Mouse (Mus musculus) liver, embryonic 12.5 days (tissue): ENCODE data around the gene Kif13a. TPM values are rescaled to one million over a fixed set of nuclear protein-coding genes. Genes with fewer than 3 reads are reported as not detected.
A peak's percentile ranks its signal among the peaks of the same experiment; 100 is the strongest.

Experiments
- ATAC-seq: fragments of 200-750 bp; cut with Nextera tagmentation; 2 replicates; pipeline ENCODE4 v1.8.0; 2017; ENCODE audit warnings: moderate number of reproducible peaks, mild to moderate bottlenecking, moderate library complexity
- H3K27ac ChIP-seq: fragments of 300-500 bp; sonication (generic); 2 replicates; pipeline ENCODE4 v1.5.1; 2016; ENCODE audit warnings: mild to moderate bottlenecking
- H3K27me3 ChIP-seq: fragments of 300-500 bp; sonication (generic); replicated peaks from 2 replicates; pipeline ENCODE4 v1.6.1; 2016; ENCODE audit warnings: mild to moderate bottlenecking, moderate library complexity
- H3K36me3 ChIP-seq: fragments of 300-500 bp; sonication (generic); 2 replicates; pipeline ENCODE4 v1.6.1; 2016; ENCODE audit warnings: mild to moderate bottlenecking, moderate library complexity
- H3K4me1 ChIP-seq: fragments of 300-500 bp; sonication (generic); 2 replicates; pipeline ENCODE4 v1.6.1; 2016
- H3K4me2 ChIP-seq: fragments of 300-500 bp; sonication (generic); 2 replicates; pipeline ENCODE4 v1.6.1; 2016; ENCODE audit warnings: mild to moderate bottlenecking, moderate library complexity
- H3K4me3 ChIP-seq: fragments of 300-500 bp; sonication (generic); 2 replicates; pipeline ENCODE4 v1.5.1; 2016; ENCODE audit warnings: mild to moderate bottlenecking, moderate library complexity
- H3K9ac ChIP-seq: fragments of 300-500 bp; sonication (generic); 2 replicates; pipeline ENCODE4 v1.6.1; 2016; ENCODE audit warnings: mild to moderate bottlenecking, moderate library complexity
- H3K9me3 ChIP-seq: fragments of 300-500 bp; sonication (generic); replicated peaks from 2 replicates; pipeline ENCODE4 v1.6.1; 2016; ENCODE audit warnings: mild to moderate bottlenecking, moderate library complexity
- WGBS: fragments of 180-500 bp; shearing (Covaris S2); methylation state at CpG from one replicate; pipeline ENCODE4 v1.1.7; 2016; ENCODE audit not compliant: insufficient replicate concordance; 5-methylcytosine and 5-hydroxymethylcytosine counted together
- polyA plus RNA-seq: library from polyadenylated mRNA; unstranded; fragments of >200 nt; fragmentation: Nextera tagmentation; extraction: Ambion mirVana; gene quantifications from 2 replicates; pipeline ENCODE4 v1.2.1, GENCODE M21; 2016

The Kif13a gene
- polyA plus RNA-seq, 1 experiment from 2014 or later: 6.9 TPM

DNA sequence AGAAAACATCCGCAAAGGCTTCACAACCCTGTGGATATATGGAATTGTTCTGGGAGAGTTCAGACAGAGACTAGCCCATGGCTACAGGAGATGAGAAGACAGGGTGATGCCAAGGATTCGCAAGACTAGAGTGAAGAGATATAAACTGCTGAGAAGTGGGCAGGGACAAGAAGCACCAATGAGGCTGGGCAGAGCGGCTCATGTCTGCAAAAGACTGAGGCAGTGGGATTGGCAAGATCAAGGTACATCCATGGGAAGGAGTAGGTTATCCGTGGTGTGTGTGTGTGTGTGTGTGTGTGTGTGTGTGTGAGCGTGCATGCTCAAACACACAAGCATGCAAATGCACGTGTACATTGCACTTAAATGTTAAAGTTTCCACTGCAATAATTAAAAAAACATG is 49.4 kb downstream of the Kif13a start:
- H3K9me3 ChIP-seq: no peaks in the 10 kb centered on the region
- no peak for ATAC-seq
- no peak overlapping the region for H3K9ac ChIP-seq
- H3K27ac ChIP-seq: no peak overlapping the region
- H3K4me2 ChIP-seq: no peak overlapping the region
- H3K4me1 ChIP-seq: peaks cover 34% of the 10 kb centered on the region
- H3K36me3 ChIP-seq: no peaks in the 10 kb centered on the region
- H3K27me3 ChIP-seq: no peaks in the 10 kb centered on the region
- 75% methylated on average over 6 of the region's 6 CpGs for WGBS
- no peak overlapping the region for H3K4me3 ChIP-seq

DNA sequence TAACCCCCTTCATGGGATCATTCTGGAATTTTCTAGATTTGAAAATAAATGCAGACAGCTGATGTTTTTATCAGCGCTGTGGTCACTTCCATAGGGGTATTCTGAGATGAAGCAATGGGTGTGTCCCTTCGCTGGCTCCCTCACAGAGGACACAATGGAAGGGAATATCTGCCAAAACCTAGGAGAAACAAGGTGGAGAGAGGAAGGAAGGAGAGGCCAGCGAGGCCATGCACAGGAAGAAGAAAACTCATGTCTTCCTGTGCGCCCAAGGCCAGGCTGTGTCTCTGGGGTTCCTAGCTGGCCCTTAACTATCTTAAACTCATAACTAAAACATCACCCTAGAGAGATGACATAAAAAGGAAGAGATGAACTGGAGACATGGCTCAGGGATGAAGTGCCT is 52.6 kb downstream of the Kif13a start:
- Histone ChIP-seq H3K4me1 (peaks cover 35% of the 10 kb centered on the region; the same call in 1 of the 2 replicates), H3K9ac (no peak overlapping the region), H3K27ac (no peak overlapping the region), H3K36me3 (no peaks in the 10 kb centered on the region), H3K4me3 (no peak overlapping the region), H3K27me3 (no peaks in the 10 kb centered on the region), H3K9me3 (no peaks in the 10 kb centered on the region), H3K4me2 (no peak overlapping the region)
- ATAC-seq: no peak
- 46% methylated on average over 4 of the region's 4 CpGs for WGBS

DNA sequence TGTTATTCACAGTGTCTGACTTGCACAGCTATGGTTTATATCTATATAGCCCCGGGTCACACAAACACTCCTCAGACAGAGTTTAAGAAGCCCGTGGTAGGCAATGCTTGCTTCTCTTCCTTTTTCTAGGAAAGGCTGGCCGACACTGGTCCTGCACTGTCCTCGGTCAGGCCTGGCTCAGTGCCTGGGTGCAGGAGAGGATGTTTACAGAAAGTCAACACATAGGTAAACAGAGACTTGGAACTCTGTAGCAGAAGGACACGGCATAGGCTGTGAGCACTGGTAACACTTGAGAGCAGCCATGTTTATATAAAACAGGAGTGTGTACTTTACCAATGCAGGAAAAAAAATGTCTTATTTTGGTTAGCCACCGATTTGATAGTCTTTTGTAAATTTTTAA is 54.3 kb downstream of the Kif13a start:
- Histone ChIP-seq H3K27me3 (no peaks in the 10 kb centered on the region), H3K36me3 (no peaks in the 10 kb centered on the region), H3K27ac (no peak overlapping the region), H3K4me3 (no peak overlapping the region), H3K9ac (no peak overlapping the region), H3K4me1 (peaks cover 36% of the 10 kb centered on the region; the same call in 1 of the 2 replicates), H3K4me2 (no peak overlapping the region), H3K9me3 (no peaks in the 10 kb centered on the region)
- peak; percentile 79 for ATAC-seq
- WGBS: 47% methylated on average over 6 of the region's 6 CpGs

GRCm38 (mm10) chr13:46872732-46873131 is 56.9 kb downstream of the Kif13a start:
- no peak overlapping the region for H3K27ac ChIP-seq
- ATAC-seq: no peak
- WGBS: 78% methylated on average over 11 of the region's 11 CpGs
- H3K4me3 ChIP-seq: no peak overlapping the region
- no peaks in the 10 kb centered on the region for H3K27me3 ChIP-seq
- no peak overlapping the region for H3K9ac ChIP-seq
- H3K4me1 ChIP-seq: peaks cover 36% of the 10 kb centered on the region; the same call in 1 of the 2 replicates
- H3K9me3 ChIP-seq: no peaks in the 10 kb centered on the region
- H3K4me2 ChIP-seq: no peak overlapping the region
- no peaks in the 10 kb centered on the region for H3K36me3 ChIP-seq

GRCm38 (mm10) chr13:46872194-46872593 is 57.5 kb downstream of the Kif13a start:
- Histone ChIP-seq H3K4me3 (no peak overlapping the region), H3K27ac (no peak overlapping the region), H3K9ac (no peak overlapping the region), H3K4me2 (no peak overlapping the region), H3K4me1 (peaks cover 32% of the 10 kb centered on the region; the same call in 1 of the 2 replicates), H3K9me3 (no peaks in the 10 kb centered on the region), H3K36me3 (no peaks in the 10 kb centered on the region), H3K27me3 (no peaks in the 10 kb centered on the region)
- WGBS: 69% methylated on average over 6 of the region's 6 CpGs
- ATAC-seq: no peak

DNA sequence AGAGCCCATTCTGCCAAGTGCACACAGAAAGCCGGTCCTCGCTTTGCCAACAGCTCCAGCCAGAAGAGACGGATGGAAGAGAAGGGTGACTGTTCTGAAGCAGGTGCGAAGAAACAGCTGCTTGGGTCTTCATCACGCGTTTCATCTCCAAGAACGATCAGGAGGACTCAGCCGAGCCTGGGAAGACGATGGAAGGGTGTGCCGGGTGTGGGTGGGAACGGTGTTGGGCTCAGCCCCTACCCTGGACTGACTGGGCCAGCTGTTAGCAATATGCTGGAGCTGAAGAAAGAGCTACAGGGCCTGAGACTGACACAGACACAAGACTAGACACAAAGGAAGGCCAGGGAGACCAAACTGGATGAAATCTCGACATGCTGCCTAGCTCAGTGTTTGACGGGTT is 60.2 kb downstream of the Kif13a start:
- 84% methylated on average over 13 of the region's 13 CpGs for WGBS
- Histone ChIP-seq H3K27ac (no peak overlapping the region), H3K9me3 (no peaks in the 10 kb centered on the region), H3K4me3 (no peak overlapping the region), H3K9ac (no peak overlapping the region), H3K36me3 (no peaks in the 10 kb centered on the region), H3K27me3 (no peaks in the 10 kb centered on the region), H3K4me2 (no peak overlapping the region), H3K4me1 (peaks cover 17% of the 10 kb centered on the region; the same call in 1 of the 2 replicates)
- ATAC-seq: no peak

DNA sequence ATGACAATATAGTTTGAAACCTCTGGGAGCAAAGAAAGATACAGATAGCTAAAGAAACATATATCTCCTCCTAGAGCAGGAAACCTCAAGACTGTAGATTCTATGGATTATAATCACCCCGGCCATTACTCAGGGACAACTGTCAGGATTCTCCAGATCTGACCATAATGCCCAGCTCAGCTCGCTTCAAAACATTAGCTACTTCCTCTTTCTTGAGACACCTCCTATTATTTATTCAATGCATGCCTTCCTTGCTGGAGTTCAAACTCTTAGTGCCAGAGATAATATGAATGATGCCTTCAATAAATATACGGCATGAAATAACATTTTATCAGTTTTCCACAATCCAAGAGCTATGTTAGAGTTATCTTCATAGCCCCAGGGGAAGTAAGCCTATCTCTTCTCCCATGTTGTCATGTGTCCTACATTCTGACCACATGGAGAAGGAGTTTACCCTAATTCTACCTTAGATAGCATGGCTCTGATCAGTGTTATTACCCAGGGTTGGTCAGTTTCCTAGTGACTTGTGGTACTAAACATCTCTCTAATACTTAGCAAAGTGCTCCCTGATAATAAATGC is 66.4 kb downstream of the Kif13a start:
- ATAC-seq: 0 out of 2 replicates have a peak, but pooled peaks have one; percentile 30
- Histone ChIP-seq H3K27me3 (no peaks in the 10 kb centered on the region), H3K9me3 (no peaks in the 10 kb centered on the region), H3K36me3 (no peaks in the 10 kb centered on the region), H3K9ac (no peak overlapping the region), H3K4me2 (no peak overlapping the region), H3K27ac (no peak overlapping the region), H3K4me3 (no peak overlapping the region), H3K4me1 (peaks cover 32% of the 10 kb centered on the region)
- WGBS: 19% methylated on average over 3 of the region's 3 CpGs

- no peaks in the 10 kb centered on the region for H3K27me3 ChIP-seq
- H3K4me1 ChIP-seq: peaks cover 37% of the 10 kb centered on the region
- no peak overlapping the region for H3K4me2 ChIP-seq
- no peaks in the 10 kb centered on the region for H3K36me3 ChIP-seq
- H3K9ac ChIP-seq: no peak overlapping the region
- no peak overlapping the region for H3K4me3 ChIP-seq
- WGBS: 66% methylated on average over 2 of the region's 2 CpGs
- no peak overlapping the region for H3K27ac ChIP-seq
- no peak for ATAC-seq
- no peaks in the 10 kb centered on the region for H3K9me3 ChIP-seq
Observed at GRCm38 (mm10) chr13:46859876-46860275, 69.8 kb downstream of the Kif13a start.

- H3K27ac ChIP-seq: no peak overlapping the region
- no peaks in the 10 kb centered on the region for H3K36me3 ChIP-seq
- no peaks in the 10 kb centered on the region for H3K27me3 ChIP-seq
- WGBS: 32% methylated on average over 2 of the region's 2 CpGs
- no peak overlapping the region for H3K9ac ChIP-seq
- no peaks in the 10 kb centered on the region for H3K9me3 ChIP-seq
- ATAC-seq: no peak
- H3K4me1 ChIP-seq: peaks cover 34% of the 10 kb centered on the region
- H3K4me2 ChIP-seq: no peak overlapping the region
- no peak overlapping the region for H3K4me3 ChIP-seq
Observed at GRCm38 (mm10) chr13:46859173-46859572, 70.5 kb downstream of the Kif13a start.

- 69% methylated on average over 8 of the region's 8 CpGs for WGBS
- H3K4me2 ChIP-seq: no peak overlapping the region
- ATAC-seq: no peak
- no peaks in the 10 kb centered on the region for H3K36me3 ChIP-seq
- no peak overlapping the region for H3K9ac ChIP-seq
- peaks cover 30% of the 10 kb centered on the region for H3K4me1 ChIP-seq
- no peaks in the 10 kb centered on the region for H3K27me3 ChIP-seq
- no peak overlapping the region for H3K4me3 ChIP-seq
- H3K9me3 ChIP-seq: no peaks in the 10 kb centered on the region
- H3K27ac ChIP-seq: no peak overlapping the region
Observed at GRCm38 (mm10) chr13:46858835-46859152, 70.9 kb downstream of the Kif13a start.

GRCm38 (mm10) chr13:46858143-46858834 is 71.4 kb downstream of the Kif13a start:
- no peak for ATAC-seq
- H3K4me2 ChIP-seq: no peak overlapping the region
- no peak overlapping the region for H3K27ac ChIP-seq
- no peaks in the 10 kb centered on the region for H3K27me3 ChIP-seq
- no peaks in the 10 kb centered on the region for H3K9me3 ChIP-seq
- no peak overlapping the region for H3K9ac ChIP-seq
- H3K36me3 ChIP-seq: no peaks in the 10 kb centered on the region
- H3K4me3 ChIP-seq: no peak overlapping the region
- H3K4me1 ChIP-seq: peaks cover 25% of the 10 kb centered on the region
- 83% methylated on average over 8 of the region's 8 CpGs for WGBS

DNA sequence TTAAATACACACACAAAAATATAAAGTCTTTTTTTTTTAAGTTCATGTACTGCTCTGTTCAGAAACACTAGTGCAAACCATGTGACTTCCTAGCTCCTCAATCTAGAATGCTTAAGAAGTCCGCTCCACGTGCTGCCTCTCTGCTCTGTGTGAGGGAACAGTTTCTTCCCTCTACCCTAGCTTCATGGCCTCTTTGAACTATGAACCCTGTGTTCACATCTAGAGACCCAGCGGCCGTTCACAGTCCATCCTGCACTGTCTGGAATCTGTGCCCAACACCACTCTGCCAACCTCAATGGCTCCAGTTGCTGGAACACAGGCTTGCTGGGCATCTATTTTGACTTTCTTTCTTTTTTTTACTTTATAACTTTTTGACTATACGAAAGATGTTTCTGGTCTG is 75.2 kb downstream of the Kif13a start:
- no peaks in the 10 kb centered on the region for H3K27me3 ChIP-seq
- H3K36me3 ChIP-seq: no peaks in the 10 kb centered on the region
- no peak overlapping the region for H3K27ac ChIP-seq
- H3K4me2 ChIP-seq: no peak overlapping the region
- H3K4me3 ChIP-seq: no peak overlapping the region
- ATAC-seq: no peak
- H3K4me1 ChIP-seq: peaks cover 9% of the 10 kb centered on the region
- no peak overlapping the region for H3K9ac ChIP-seq
- 70% methylated on average over 5 of the region's 5 CpGs for WGBS
- H3K9me3 ChIP-seq: no peaks in the 10 kb centered on the region

- Histone ChIP-seq H3K9ac (no peak overlapping the region), H3K36me3 (no peaks in the 10 kb centered on the region), H3K9me3 (no peaks in the 10 kb centered on the region), H3K27me3 (no peaks in the 10 kb centered on the region), H3K4me2 (no peak overlapping the region), H3K4me1 (0 out of 2 replicates have a peak, but pooled peaks cover 5% of the 10 kb centered on the region), H3K27ac (no peak overlapping the region), H3K4me3 (no peak overlapping the region)
- 80% methylated on average over 4 of the region's 4 CpGs for WGBS
- no peak for ATAC-seq
Observed at GRCm38 (mm10) chr13:46852470-46852869, 77.2 kb downstream of the Kif13a start.
